Mouse (Mus musculus): ENCODE results near the gene Kcnq4. TPM values are rescaled to one million over a fixed set of nuclear protein-coding genes. Genes with fewer than 3 reads are reported as not detected.

Gene Kcnq4
- polyA plus RNA-seq (2014; fragmentation: Nextera tagmentation; extraction: Ambion mirVana), result 2.1 and 2.5 TPM in 2 replicates

GRCm38 (mm10) chr4:120747941-120748866 lies at the start of gene Kcnq4:
Gene Kcnq4, minus strand, starts transcription at chr4:120748612.
- 3% methylated on average over 42 of the region's 42 CpGs for WGBS
- Histone ChIP-seq H3K36me3 (ENCODE audit: control insufficient read depth, insufficient read depth, low read length) (no peaks in the 10 kb centered on the region), H3K4me1 (ENCODE audit: control insufficient read depth, insufficient read depth, low read length) (peaks cover 5% of the 10 kb centered on the region; the same call in 1 of the 2 replicates), H3K9me3 (ENCODE audit: control insufficient read depth, low read depth, low read length) (no peaks in the 10 kb centered on the region), H3K4me3 (ENCODE audit: low read depth, low read length) (peak within 1 kb of the TSS; percentile 49), H3K4me2 (replicated peaks; ENCODE audit: low read depth, low read length) (peak within 1 kb of the TSS; percentile 100), H3K9ac (replicated peaks; ENCODE audit: low read depth, low read length) (no peak within 1 kb of the TSS; the same call in 1 of the 2 replicates), H3K27me3 (ENCODE audit: control insufficient read depth, insufficient read depth, low read length) (peaks cover 23% of the 10 kb centered on the region), H3K27ac (ENCODE audit: low read length) (no peak within 1 kb of the TSS)
- ATAC-seq (ENCODE audit: insufficient number of reproducible peaks, insufficient read depth, low FRiP score, low read depth), result no peak

GRCm38 (mm10) chr4:120796687-120797086 lies 48.3 kb upstream of the Kcnq4 start:
- WGBS, result 84% methylated on average over 2 of the region's 2 CpGs
- H3K9me3 ChIP-seq (ENCODE audit: control insufficient read depth, low read depth, low read length), result no peaks in the 10 kb centered on the region
- no peak for ATAC-seq (ENCODE audit: insufficient number of reproducible peaks, insufficient read depth, low FRiP score, low read depth)
- H3K4me1 ChIP-seq (ENCODE audit: control insufficient read depth, insufficient read depth, low read length), result 0 out of 2 replicates have a peak, but pooled peaks cover 6% of the 10 kb centered on the region
- no peak overlapping the region for H3K4me2 ChIP-seq (replicated peaks; ENCODE audit: low read depth, low read length)
- no peaks in the 10 kb centered on the region for H3K36me3 ChIP-seq (ENCODE audit: control insufficient read depth, insufficient read depth, low read length)
- H3K4me3 ChIP-seq (ENCODE audit: low read depth, low read length), result no peak overlapping the region
- no peak overlapping the region for H3K9ac ChIP-seq (replicated peaks; ENCODE audit: low read depth, low read length)
- H3K27me3 ChIP-seq (ENCODE audit: control insufficient read depth, insufficient read depth, low read length), result no peaks in the 10 kb centered on the region
- H3K27ac ChIP-seq (ENCODE audit: low read length), result no peak overlapping the region

DNA sequence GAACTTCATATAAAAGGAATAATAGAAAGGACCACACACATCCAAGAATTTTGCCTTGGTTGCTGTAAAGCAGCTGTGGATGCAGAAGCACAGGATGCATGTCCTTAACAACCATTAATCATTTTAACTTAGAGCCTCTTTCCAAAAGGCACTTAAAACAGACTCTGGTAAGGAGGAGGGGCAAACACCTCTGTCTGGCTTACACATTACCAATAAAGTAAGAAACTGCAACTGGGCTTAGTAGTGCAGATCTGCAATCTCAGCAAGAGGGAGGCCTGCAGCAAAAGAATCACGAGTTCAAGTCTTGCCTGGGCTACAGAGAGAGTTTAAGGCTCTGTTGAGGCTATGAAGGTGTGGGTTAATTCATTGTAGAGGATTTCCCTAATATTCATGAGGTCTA lies 47.2 kb upstream of the Kcnq4 start:
- Histone ChIP-seq H3K4me2 (replicated peaks; ENCODE audit: low read depth, low read length) (no peak overlapping the region), H3K27me3 (ENCODE audit: control insufficient read depth, insufficient read depth, low read length) (no peaks in the 10 kb centered on the region), H3K9ac (replicated peaks; ENCODE audit: low read depth, low read length) (no peak overlapping the region), H3K4me3 (ENCODE audit: low read depth, low read length) (no peak overlapping the region), H3K36me3 (ENCODE audit: control insufficient read depth, insufficient read depth, low read length) (0 out of 2 replicates have a peak, but pooled peaks cover 1% of the 10 kb centered on the region), H3K9me3 (ENCODE audit: control insufficient read depth, low read depth, low read length) (no peaks in the 10 kb centered on the region), H3K27ac (ENCODE audit: low read length) (no peak overlapping the region), H3K4me1 (ENCODE audit: control insufficient read depth, insufficient read depth, low read length) (0 out of 2 replicates have a peak, but pooled peaks cover under 1% of the 10 kb centered on the region)
- 86% methylated on average over 1 of the region's 1 CpGs for WGBS
- no peak for ATAC-seq (ENCODE audit: insufficient number of reproducible peaks, insufficient read depth, low FRiP score, low read depth)

DNA sequence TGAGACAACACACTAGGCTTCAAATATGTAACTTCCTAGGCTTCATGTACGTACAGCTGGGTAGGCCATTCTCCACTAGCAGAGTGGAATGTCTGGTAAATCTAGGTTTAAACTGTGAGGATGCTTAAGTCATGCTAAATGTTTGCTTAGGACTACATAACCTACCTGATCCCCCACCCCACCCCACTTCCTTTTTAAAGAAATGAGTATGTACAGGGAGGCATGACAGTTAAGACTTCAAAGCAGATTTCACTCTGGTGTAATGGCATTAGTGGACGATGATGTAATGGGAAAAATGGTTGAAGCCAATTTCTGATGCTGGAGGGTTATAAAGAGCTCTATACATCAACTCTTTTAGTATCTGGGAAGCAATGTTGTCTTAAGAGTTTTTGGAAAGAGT lies 44.5 kb upstream of the Kcnq4 start:
- Histone ChIP-seq H3K27me3 (ENCODE audit: control insufficient read depth, insufficient read depth, low read length) (no peaks in the 10 kb centered on the region), H3K4me3 (ENCODE audit: low read depth, low read length) (no peak overlapping the region), H3K27ac (ENCODE audit: low read length) (no peak overlapping the region), H3K4me2 (replicated peaks; ENCODE audit: low read depth, low read length) (no peak overlapping the region), H3K4me1 (ENCODE audit: control insufficient read depth, insufficient read depth, low read length) (no peaks in the 10 kb centered on the region), H3K9ac (replicated peaks; ENCODE audit: low read depth, low read length) (no peak overlapping the region), H3K36me3 (ENCODE audit: control insufficient read depth, insufficient read depth, low read length) (peaks cover 15% of the 10 kb centered on the region), H3K9me3 (ENCODE audit: control insufficient read depth, low read depth, low read length) (no peaks in the 10 kb centered on the region)
- no peak for ATAC-seq (ENCODE audit: insufficient number of reproducible peaks, insufficient read depth, low FRiP score, low read depth)
- WGBS, result 72% methylated on average over 2 of the region's 2 CpGs

- H3K4me1 ChIP-seq (ENCODE audit: control insufficient read depth, insufficient read depth, low read length), result no peaks in the 10 kb centered on the region
- H3K27ac ChIP-seq (ENCODE audit: low read length), result no peak overlapping the region
- no peak overlapping the region for H3K4me3 ChIP-seq (ENCODE audit: low read depth, low read length)
- WGBS, result 94% methylated on average over 4 of the region's 4 CpGs
- no peak overlapping the region for H3K9ac ChIP-seq (replicated peaks; ENCODE audit: low read depth, low read length)
- H3K9me3 ChIP-seq (ENCODE audit: control insufficient read depth, low read depth, low read length), result no peaks in the 10 kb centered on the region
- no peak for ATAC-seq (ENCODE audit: insufficient number of reproducible peaks, insufficient read depth, low FRiP score, low read depth)
- H3K36me3 ChIP-seq (ENCODE audit: control insufficient read depth, insufficient read depth, low read length), result peaks cover 28% of the 10 kb centered on the region
- no peaks in the 10 kb centered on the region for H3K27me3 ChIP-seq (ENCODE audit: control insufficient read depth, insufficient read depth, low read length)
- H3K4me2 ChIP-seq (replicated peaks; ENCODE audit: low read depth, low read length), result no peak overlapping the region
Measured at GRCm38 (mm10) chr4:120790027-120790426, 41.6 kb upstream of the Kcnq4 start.

DNA sequence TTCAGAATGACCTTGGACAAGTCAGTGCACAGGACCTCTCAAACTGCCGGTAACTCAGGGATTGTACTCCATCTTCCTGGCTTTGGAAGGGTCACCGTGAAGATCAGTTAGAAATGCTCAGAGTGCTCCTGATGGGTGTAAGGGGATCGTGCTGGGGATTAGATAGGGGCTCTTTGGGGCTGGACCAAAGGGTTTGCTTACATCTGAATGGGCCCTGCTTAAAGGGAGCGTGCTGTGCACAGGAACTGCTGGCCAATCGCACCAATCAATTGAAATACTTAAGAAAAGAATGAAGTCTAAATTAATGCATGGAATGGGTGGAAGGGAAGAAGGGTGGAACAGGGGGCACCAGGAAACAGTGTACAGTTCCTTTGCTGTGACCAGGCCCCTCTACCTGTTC lies 7.4 kb upstream of the Kcnq4 start:
- Histone ChIP-seq H3K9me3 (ENCODE audit: control insufficient read depth, low read depth, low read length) (no peaks in the 10 kb centered on the region), H3K4me3 (ENCODE audit: low read depth, low read length) (no peak overlapping the region), H3K27me3 (ENCODE audit: control insufficient read depth, insufficient read depth, low read length) (no peaks in the 10 kb centered on the region), H3K36me3 (ENCODE audit: control insufficient read depth, insufficient read depth, low read length) (peaks cover 33% of the 10 kb centered on the region), H3K4me1 (ENCODE audit: control insufficient read depth, insufficient read depth, low read length) (no peaks in the 10 kb centered on the region), H3K27ac (ENCODE audit: low read length) (no peak overlapping the region), H3K9ac (replicated peaks; ENCODE audit: low read depth, low read length) (no peak overlapping the region), H3K4me2 (replicated peaks; ENCODE audit: low read depth, low read length) (no peak overlapping the region)
- WGBS, result 62% methylated on average over 5 of the region's 5 CpGs
- ATAC-seq (ENCODE audit: insufficient number of reproducible peaks, insufficient read depth, low FRiP score, low read depth), result no peak

- Histone ChIP-seq H3K36me3 (ENCODE audit: control insufficient read depth, insufficient read depth, low read length) (peaks cover 29% of the 10 kb centered on the region), H3K9me3 (ENCODE audit: control insufficient read depth, low read depth, low read length) (no peaks in the 10 kb centered on the region), H3K4me3 (ENCODE audit: low read depth, low read length) (no peak overlapping the region), H3K27me3 (ENCODE audit: control insufficient read depth, insufficient read depth, low read length) (0 out of 2 replicates have a peak, but pooled peaks cover under 1% of the 10 kb centered on the region), H3K4me2 (replicated peaks; ENCODE audit: low read depth, low read length) (no peak overlapping the region), H3K9ac (replicated peaks; ENCODE audit: low read depth, low read length) (no peak overlapping the region), H3K27ac (ENCODE audit: low read length) (no peak overlapping the region), H3K4me1 (ENCODE audit: control insufficient read depth, insufficient read depth, low read length) (no peaks in the 10 kb centered on the region)
- 0 out of 2 replicates have a peak, but pooled peaks have one; percentile 56 for ATAC-seq (ENCODE audit: insufficient number of reproducible peaks, insufficient read depth, low FRiP score, low read depth)
- 0% methylated on average over 1 of the region's 1 CpGs for WGBS
Measured at GRCm38 (mm10) chr4:120755299-120755698, 6.9 kb upstream of the Kcnq4 start.

DNA sequence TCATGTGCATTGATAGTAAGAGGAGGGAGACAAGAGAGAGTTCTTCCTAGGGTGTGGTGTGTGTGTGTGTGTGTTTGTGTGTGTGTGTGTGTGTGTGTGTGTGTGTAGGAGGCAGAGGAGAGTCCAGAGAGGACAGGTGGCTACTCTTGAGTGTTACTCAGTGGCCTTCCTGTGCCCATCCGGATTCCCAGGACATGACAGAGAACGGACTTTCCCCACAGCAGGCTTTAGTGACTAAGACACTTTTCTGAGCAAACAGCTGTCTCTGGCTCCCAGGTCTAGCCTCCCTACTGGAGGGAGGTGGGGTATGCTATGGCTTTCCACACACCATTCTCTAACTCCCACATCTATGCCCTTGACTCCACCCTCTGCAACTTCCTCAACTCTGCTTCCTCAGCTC lies 1.2 kb upstream of the Kcnq4 start:
- Histone ChIP-seq H3K27ac (ENCODE audit: low read length) (no peak overlapping the region), H3K27me3 (ENCODE audit: control insufficient read depth, insufficient read depth, low read length) (peaks cover 23% of the 10 kb centered on the region), H3K4me3 (ENCODE audit: low read depth, low read length) (no peak overlapping the region), H3K4me1 (ENCODE audit: control insufficient read depth, insufficient read depth, low read length) (peaks cover 5% of the 10 kb centered on the region; the same call in 1 of the 2 replicates), H3K9me3 (ENCODE audit: control insufficient read depth, low read depth, low read length) (no peaks in the 10 kb centered on the region), H3K4me2 (replicated peaks; ENCODE audit: low read depth, low read length) (no peak overlapping the region), H3K36me3 (ENCODE audit: control insufficient read depth, insufficient read depth, low read length) (no peaks in the 10 kb centered on the region), H3K9ac (replicated peaks; ENCODE audit: low read depth, low read length) (no peak overlapping the region)
- ATAC-seq (ENCODE audit: insufficient number of reproducible peaks, insufficient read depth, low FRiP score, low read depth), result no peak
- WGBS, result 31% methylated on average over 2 of the region's 2 CpGs

Measured in stomach, embryonic 14.5 days (tissue).